Mouse (Mus musculus) lung, postnatal 0 days (tissue): ENCODE results near the gene Ccnt1.

Experiments
- CTCF ChIP-seq: IDR thresholded peaks from 2 replicates; pipeline ENCODE4 v1.5.1; 2016; ENCODE audit warnings: antibody characterized with exemption, mild to moderate bottlenecking
- EP300 ChIP-seq: IDR thresholded peaks from 2 replicates; pipeline ENCODE4 v1.6.1; 2016; ENCODE audit warnings: antibody characterized with exemption, mild to moderate bottlenecking, control low read depth

GRCm38 (mm10) chr15:98569795-98570365, 843 bp downstream of the Ccnt1 start:
- TF ChIP-seq CTCF = no peak
- no peak for TF ChIP-seq EP300
